8 mouse cellular contexts compared by ENCODE assay signal in the genomic region with DNA sequence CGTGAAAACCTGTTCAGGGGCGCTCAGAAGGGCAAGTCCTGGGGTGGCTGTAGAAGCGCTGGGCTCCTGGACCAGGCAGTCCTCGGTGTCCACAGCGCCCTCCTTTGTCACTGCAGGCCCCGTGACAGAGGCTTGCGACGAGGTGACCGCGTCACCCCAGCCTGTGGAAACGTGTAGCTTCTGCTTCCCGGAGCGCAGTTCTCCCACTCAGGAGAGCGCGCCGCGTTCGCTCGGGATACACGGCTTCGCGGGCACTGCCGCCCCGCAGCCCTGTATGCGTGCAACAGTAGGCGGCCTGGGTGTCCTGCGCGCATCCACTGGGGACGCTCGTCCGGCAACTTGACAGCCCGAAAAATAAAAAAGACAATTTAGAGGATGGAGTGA. TPM values are rescaled to one million over a fixed set of nuclear protein-coding genes. Genes with fewer than 3 reads are reported as not detected.
DNase-seq lines count a peak whose midpoint lies in the region; ATAC-seq lines count a peak whose summit lies in the region.

No protein-coding gene starts in this region.

- WGBS in kidney, embryonic 14.5 days = 5% methylated on average over 32 of the region's 32 CpGs
- 6% methylated on average over 31 of the region's 32 CpGs for WGBS in forebrain, embryonic 12.5 days
- 4% methylated on average over 32 of the region's 32 CpGs for WGBS in midbrain, embryonic 12.5 days

- H3K9ac ChIP-seq in kidney, embryonic 14.5 days (ENCODE audit: low read depth, low read length) = peak overlapping the region; percentile 44
- peak overlapping the region; percentile 53 for H3K9ac ChIP-seq in forebrain, embryonic 12.5 days
- H3K9ac ChIP-seq in midbrain, embryonic 12.5 days (replicated peaks) = peak overlapping the region; percentile 54

- no peak for DNase-seq in kidney, postnatal 14 days
- peak; percentile 45 to 59 for DNase-seq in kidney, postnatal 4 days
- DNase-seq in testis, postnatal 10 days (ENCODE audit: low spot score) = peak; percentile 57

- peak overlapping the region; percentile 69 for H3K4me2 ChIP-seq in kidney, embryonic 14.5 days (replicated peaks; ENCODE audit: low read depth, low read length)
- peak overlapping the region; percentile 81 for H3K4me2 ChIP-seq in forebrain, embryonic 12.5 days
- H3K4me2 ChIP-seq in midbrain, embryonic 12.5 days (replicated peaks) = peak overlapping the region; percentile 78

- no peaks in the 10 kb centered on the region for H3K4me1 ChIP-seq in kidney, embryonic 14.5 days (ENCODE audit: control insufficient read depth, insufficient read depth, low read length)
- H3K4me1 ChIP-seq in forebrain, embryonic 12.5 days = peaks cover 11% of the 10 kb centered on the region
- peaks cover 11% of the 10 kb centered on the region for H3K4me1 ChIP-seq in midbrain, embryonic 12.5 days

- H3K27me3 ChIP-seq in kidney, embryonic 14.5 days (ENCODE audit: control insufficient read depth, insufficient read depth, low read length) = peaks cover 11% of the 10 kb centered on the region; the same call in 1 of the 2 replicates
- peaks cover 30% of the 10 kb centered on the region for H3K27me3 ChIP-seq in forebrain, embryonic 12.5 days
- peaks cover 28% of the 10 kb centered on the region for H3K27me3 ChIP-seq in midbrain, embryonic 12.5 days

- no peak overlapping the region for H3K27ac ChIP-seq in kidney, embryonic 14.5 days (ENCODE audit: low read depth, low read length)
- no peak overlapping the region for H3K27ac ChIP-seq in forebrain, embryonic 12.5 days
- no peak overlapping the region for H3K27ac ChIP-seq in midbrain, embryonic 12.5 days (replicated peaks)

- peaks cover 10% of the 10 kb centered on the region for H3K36me3 ChIP-seq in kidney, embryonic 14.5 days (ENCODE audit: control insufficient read depth, insufficient read depth, low read length)
- H3K36me3 ChIP-seq in forebrain, embryonic 12.5 days (replicated peaks) = peaks cover 11% of the 10 kb centered on the region
- peaks cover 15% of the 10 kb centered on the region for H3K36me3 ChIP-seq in midbrain, embryonic 12.5 days

- ATAC-seq in kidney, embryonic 14.5 days (ENCODE audit: low FRiP score, low TSS enrichment) = peak; percentile 73; the same call in 1 of the 2 replicates
- peak; percentile 78; the same call in 1 of the 2 replicates for ATAC-seq in cerebellum, adult (ENCODE audit: insufficient number of reproducible peaks, low FRiP score, low TSS enrichment)
- peak; percentile 55 for ATAC-seq in forebrain, embryonic 12.5 days (ENCODE audit: low FRiP score)
- peak; percentile 30; the same call in 1 of the 2 replicates for ATAC-seq in midbrain, embryonic 12.5 days (ENCODE audit: low FRiP score, low read depth)
- no peak for ATAC-seq in activated CD4-positive, CD25-positive, alpha-beta regulatory T cell, adult 4 months

- no peaks in the 10 kb centered on the region for H3K9me3 ChIP-seq in kidney, embryonic 14.5 days (ENCODE audit: control insufficient read depth, low read length)
- H3K9me3 ChIP-seq in forebrain, embryonic 12.5 days = no peaks in the 10 kb centered on the region
- no peaks in the 10 kb centered on the region for H3K9me3 ChIP-seq in midbrain, embryonic 12.5 days

- H3K4me3 ChIP-seq in kidney, embryonic 14.5 days (ENCODE audit: low read length) = peak overlapping the region; percentile 42
- H3K4me3 ChIP-seq in forebrain, embryonic 12.5 days (replicated peaks) = peak overlapping the region; percentile 41
- peak overlapping the region; percentile 44 for H3K4me3 ChIP-seq in midbrain, embryonic 12.5 days

RNA-seq across cellular contexts. Expression of gene Tnfrsf13b, which starts 20.7 kb away (rescaled TPM):
- 0.70 and 1.2 TPM in 2 replicates for polyA plus RNA-seq in kidney, embryonic 14.5 days (2014; fragmentation: Nextera tagmentation; extraction: Ambion mirVana)
- polyA plus RNA-seq in forebrain, embryonic 12.5 days (2016; fragmentation: Nextera tagmentation; extraction: Ambion mirVana) = 0.37 and 0.59 TPM in 2 replicates
- polyA plus RNA-seq in midbrain, embryonic 12.5 days (2016; fragmentation: Nextera tagmentation; extraction: Ambion mirVana) = 0.68 and 1.6 TPM in 2 replicates
- polyA plus RNA-seq in activated CD4-positive, CD25-positive, alpha-beta regulatory T cell, adult 4 months (2017; shearing (Covaris generic)) = 10 to 100 TPM; 59.6 to 72.1 TPM

RNA-seq across cellular contexts. Expression of gene Usp22, which starts 27.6 kb away (rescaled TPM):
- polyA plus RNA-seq in kidney, embryonic 14.5 days (2014; fragmentation: Nextera tagmentation; extraction: Ambion mirVana) = 96.9 and 182 TPM in 2 replicates
- polyA plus RNA-seq in forebrain, embryonic 12.5 days (2016; fragmentation: Nextera tagmentation; extraction: Ambion mirVana) = 305 and 331 TPM in 2 replicates
- polyA plus RNA-seq in midbrain, embryonic 12.5 days (2016; fragmentation: Nextera tagmentation; extraction: Ambion mirVana) = 338 and 345 TPM in 2 replicates
- 10 to 100 TPM; 11.4 to 12.5 TPM for polyA plus RNA-seq in activated CD4-positive, CD25-positive, alpha-beta regulatory T cell, adult 4 months (2017; shearing (Covaris generic))

Comparison
In these comparisons a context has a peak if more than half of its experiments do, and no peak if none do; other contexts are left out.
1. RNA of gene Tnfrsf13b, which starts 20.7 kb away (polyA plus RNA-seq): 59.6 to 72.1 TPM in activated CD4-positive, CD25-positive, alpha-beta regulatory T cell, adult 4 months; 0.68 to 1.6 TPM in midbrain, embryonic 12.5 days, 0.70 to 1.2 TPM in kidney, embryonic 14.5 days and 0.37 to 0.59 TPM in forebrain, embryonic 12.5 days; every median in the first group is over 10 times any median in the second.
2. Peak in every context shown above with its lines, with median percentiles within 50 percentile points of each other: H3K4me2 ChIP-seq, H3K4me3 ChIP-seq and H3K9ac ChIP-seq.